Mouse (Mus musculus) lung, adult 2 months (tissue): ENCODE data around the gene Cyp39a1. TPM values are rescaled to one million over a fixed set of nuclear protein-coding genes. Genes with fewer than 3 reads are reported as not detected.

Experiments
- DNase-seq: peaks from one replicate; pipeline ENCODE4 v3.0.0; 2022
- H3K4me1 ChIP-seq: fragments of 200-500 bp; 2 replicates; pipeline ENCODE4 v1.6.1; 2011; ENCODE audit warnings: low read length; ENCODE audit not compliant: control insufficient read depth, insufficient read depth
- H3K4me3 ChIP-seq: fragments of 200-500 bp; replicated peaks from 2 replicates; pipeline ENCODE3; 2011; ENCODE audit warnings: low read depth, mild to moderate bottlenecking, control low read depth, low read length; ENCODE audit errors: extremely low read depth
- CTCF ChIP-seq: fragments of 200-500 bp; IDR thresholded peaks from 2 replicates; pipeline ENCODE4 v1.5.1; 2011; ENCODE audit warnings: mild to moderate bottlenecking, low read length, control low read depth; ENCODE audit not compliant: insufficient read depth
- POLR2A ChIP-seq: fragments of 200-500 bp; IDR thresholded peaks from 2 replicates; pipeline ENCODE4 v1.6.1; 2011; ENCODE audit warnings: low read depth, mild to moderate bottlenecking, control low read depth, low read length, borderline replicate concordance; ENCODE audit errors: extremely low read depth
- WGBS: fragments of 180-500 bp; shearing (Covaris S2); methylation state at CpG from one replicate; pipeline ENCODE4 v1.1.7; 2018; 5-methylcytosine and 5-hydroxymethylcytosine counted together
- polyA plus RNA-seq: library from polyadenylated mRNA; depleted of rRNA; stranded (reverse); fragments of >200 nt; gene quantifications from 2 replicates; pipeline ENCODE4 v1.2.3, GENCODE M21; 2012; rRNA removed

Cyp39a1 gene
- polyA plus RNA-seq, 1 experiment: 6.5 TPM

DNA sequence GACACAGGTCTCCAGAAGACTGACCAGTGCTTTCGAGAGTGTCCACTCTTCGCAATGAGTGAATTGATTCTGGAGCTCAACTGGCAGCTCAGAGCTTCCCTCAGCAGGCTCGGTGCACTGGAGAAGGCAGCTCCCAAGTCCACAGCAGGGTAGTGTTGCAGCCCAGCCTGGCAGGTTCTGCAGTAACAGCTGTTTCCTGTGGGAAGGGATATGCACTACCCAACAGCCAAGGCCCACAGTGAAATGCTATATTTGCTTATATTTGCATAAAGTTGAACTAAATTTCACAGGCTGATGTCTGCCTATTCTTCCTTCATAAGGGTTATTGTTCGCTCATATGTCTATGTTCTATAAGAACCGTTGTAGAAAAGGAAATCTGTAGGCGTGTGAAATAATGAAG lies 83.9 kb downstream of the Cyp39a1 start:
- no peak overlapping the region for H3K4me3 ChIP-seq
- TF ChIP-seq POLR2A (no peak), CTCF (no peak)
- 78% methylated on average over 6 of the region's 6 CpGs for WGBS

GRCm38 (mm10) chr17:43752811-43753210 lies 85.6 kb downstream of the Cyp39a1 start:
- TF ChIP-seq CTCF (no peak), POLR2A (no peak)
- Histone ChIP-seq H3K4me3 (no peak overlapping the region), H3K4me1 (no peaks in the 10 kb centered on the region; the same call in 1 of the 2 replicates)
- no peak for DNase-seq
- WGBS: 32% methylated on average over 1 of the region's 1 CpGs

More for the DNA sequence above, 83.9 kb downstream of the Cyp39a1 start:
- no peak for DNase-seq
- H3K4me1 ChIP-seq: no peaks in the 10 kb centered on the region

GRCm38 (mm10) chr17:43754687-43755086 lies 87.5 kb downstream of the Cyp39a1 start:
- TF ChIP-seq POLR2A (no peak), CTCF (no peak)
- 65% methylated on average over 5 of the region's 5 CpGs for WGBS
- Histone ChIP-seq H3K4me3 (no peak overlapping the region), H3K4me1 (peaks cover 2% of the 10 kb centered on the region; the same call in 1 of the 2 replicates)
- no peak for DNase-seq

DNA sequence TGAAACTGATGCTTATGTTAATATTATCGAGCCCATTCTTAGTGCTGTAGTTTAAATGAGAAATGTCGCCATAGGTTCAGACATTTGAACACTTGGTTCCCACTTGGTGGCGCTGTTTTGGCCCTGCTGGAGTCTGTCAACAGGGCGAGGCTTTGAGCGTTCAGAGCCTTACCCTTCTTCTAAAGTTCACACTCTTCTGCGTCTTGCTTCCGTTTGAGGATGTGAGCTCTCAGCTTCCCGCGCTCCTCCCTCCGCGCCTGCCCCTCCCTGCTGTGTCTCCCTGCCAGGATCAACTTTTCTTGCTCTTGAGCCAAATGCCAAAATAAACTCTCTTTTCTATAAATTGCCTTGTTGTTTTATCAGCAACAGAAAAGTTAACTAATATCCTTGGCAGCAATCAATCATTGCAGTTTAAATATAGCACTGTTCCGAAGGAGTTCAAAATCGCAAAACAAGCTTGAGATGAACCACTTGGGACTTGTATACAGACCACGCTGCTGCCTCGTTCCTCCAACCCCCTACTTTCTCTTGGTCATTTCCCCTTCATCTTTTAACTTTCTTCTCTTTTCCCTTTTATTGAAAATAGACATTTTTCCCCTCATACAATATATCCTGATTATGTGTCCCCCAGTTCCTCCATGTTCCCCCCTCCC lies 91.5 kb downstream of the Cyp39a1 start:
- TF ChIP-seq POLR2A (no peak), CTCF (peak; percentile 28; the same call in 1 of the 2 replicates)

DNA sequence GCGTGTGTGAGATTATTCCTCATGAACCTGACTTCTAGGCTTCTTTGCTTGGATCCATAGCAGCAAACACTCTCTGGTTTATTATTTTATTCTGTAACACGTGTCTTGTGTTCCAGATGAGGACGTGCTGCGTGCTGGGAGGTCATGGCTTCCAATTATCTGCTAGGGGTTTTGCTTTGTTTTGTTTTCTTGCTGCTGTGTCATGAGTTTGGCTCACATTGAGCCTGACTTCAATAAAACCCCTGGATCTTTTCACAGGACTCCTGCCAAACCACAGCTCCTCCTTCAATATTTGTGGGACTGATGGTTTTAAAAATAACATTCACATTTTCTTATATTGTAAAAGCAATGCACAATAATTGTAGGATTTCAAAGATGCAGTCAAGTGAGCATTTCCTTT lies 117.3 kb downstream of the Cyp39a1 start:
- DNase-seq: no peak
- no peak for TF ChIP-seq CTCF
- TF ChIP-seq POLR2A: no peak
- Histone ChIP-seq H3K4me1 (no peaks in the 10 kb centered on the region), H3K4me3 (no peak overlapping the region)
- 62% methylated on average over 4 of the region's 4 CpGs for WGBS

More for the DNA sequence above, 91.5 kb downstream of the Cyp39a1 start:
- peak; percentile 6 for DNase-seq
- 16% methylated on average over 15 of the region's 15 CpGs for WGBS
- Histone ChIP-seq H3K4me3 (no peak overlapping the region), H3K4me1 (peaks cover 2% of the 10 kb centered on the region; the same call in 1 of the 2 replicates)

DNA sequence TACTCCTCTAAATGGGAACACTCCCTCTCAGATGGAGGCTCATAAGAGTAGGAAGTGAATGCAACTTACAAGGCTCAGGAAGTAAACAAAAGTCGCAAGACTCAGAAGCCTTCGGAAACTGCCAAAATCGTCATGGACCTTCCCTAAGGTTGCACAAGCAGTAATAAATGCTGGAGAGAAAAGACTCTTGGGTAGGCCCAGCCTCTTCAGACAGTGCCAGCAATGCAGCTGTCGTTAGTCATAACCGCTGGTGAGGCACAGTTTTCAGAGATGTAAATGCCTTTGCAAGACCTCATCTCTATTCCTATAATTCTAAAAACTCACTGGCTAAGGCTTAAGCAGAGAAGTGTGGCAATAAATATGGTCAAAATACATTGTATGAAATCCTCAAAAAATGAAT lies 121.0 kb downstream of the Cyp39a1 start:
- no peak for DNase-seq
- no peaks in the 10 kb centered on the region for H3K4me1 ChIP-seq
- no peak for TF ChIP-seq CTCF
- no peak for TF ChIP-seq POLR2A
- H3K4me3 ChIP-seq: no peak overlapping the region
- 76% methylated on average over 5 of the region's 5 CpGs for WGBS

DNA sequence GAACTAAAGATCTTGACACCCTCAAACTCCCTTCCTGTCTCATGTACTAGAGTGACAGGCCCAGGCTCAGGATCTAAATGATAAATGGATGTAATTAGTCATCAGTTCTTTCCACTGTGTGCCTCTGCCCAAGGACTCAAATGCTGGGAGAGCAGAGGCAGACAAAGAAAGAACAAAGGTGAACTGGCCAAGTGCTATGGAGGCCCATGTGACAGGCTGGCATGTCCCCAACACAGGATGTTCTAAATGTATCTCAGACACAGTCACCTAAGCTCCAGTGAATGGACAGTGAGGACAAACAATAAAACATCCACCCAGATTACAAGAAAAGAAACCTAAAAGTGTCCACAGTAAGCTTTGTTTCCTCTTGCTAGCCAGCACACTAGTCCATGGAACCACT lies 122.2 kb downstream of the Cyp39a1 start:
- no peak overlapping the region for H3K4me3 ChIP-seq
- TF ChIP-seq CTCF: no peak
- TF ChIP-seq POLR2A: no peak
- DNase-seq: no peak

DNA sequence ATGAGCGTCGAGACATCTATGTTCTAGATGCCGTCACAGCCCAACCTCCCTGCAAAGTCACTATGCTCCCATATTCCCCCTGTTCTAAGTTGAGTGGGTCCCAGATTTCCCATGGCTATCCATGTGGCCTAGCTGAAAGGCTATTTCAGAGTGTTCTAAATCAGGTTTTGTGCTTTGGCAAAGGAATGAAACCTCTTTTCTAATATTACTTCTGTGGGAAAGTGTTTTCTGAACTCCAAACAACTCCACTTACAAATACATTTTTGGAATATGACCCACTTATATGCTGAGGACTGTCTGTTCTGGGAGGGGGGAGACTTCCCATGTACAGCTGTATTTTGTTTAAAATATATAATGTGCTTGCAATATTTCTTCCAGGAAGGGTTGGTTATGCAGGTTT lies 124.5 kb downstream of the Cyp39a1 start:
- Histone ChIP-seq H3K4me1 (no peaks in the 10 kb centered on the region), H3K4me3 (no peak overlapping the region)
- 98% methylated on average over 3 of the region's 3 CpGs for WGBS
- no peak for DNase-seq
- no peak for TF ChIP-seq POLR2A
- no peak for TF ChIP-seq CTCF

More for the DNA sequence above, 122.2 kb downstream of the Cyp39a1 start:
- H3K4me1 ChIP-seq: no peaks in the 10 kb centered on the region

DNA sequence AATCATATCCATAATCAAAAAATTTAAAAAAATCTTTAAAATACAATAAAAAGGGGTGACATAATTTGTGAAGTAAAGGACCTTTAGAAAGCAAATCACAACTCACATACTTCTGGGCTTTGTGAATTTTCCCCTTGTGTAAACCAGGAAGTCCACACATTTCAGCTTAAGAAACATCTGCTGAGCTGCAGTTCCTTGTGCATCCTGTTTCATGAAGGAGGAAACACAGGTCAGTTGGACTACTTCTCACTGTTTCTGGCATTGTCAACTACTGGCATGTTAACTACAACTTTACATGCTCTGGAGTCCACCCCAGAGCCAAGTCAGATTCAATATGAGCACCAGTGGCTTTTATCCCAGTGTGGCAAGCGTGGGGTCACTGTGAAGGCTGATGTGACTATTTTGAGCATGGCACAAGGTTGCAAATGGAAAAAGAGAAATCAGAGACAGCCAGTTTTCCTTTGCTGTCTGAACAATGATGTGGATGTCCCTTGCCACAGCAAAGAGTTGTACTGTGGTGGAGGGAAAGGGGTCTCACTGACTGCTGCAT lies 127.6 kb downstream of the Cyp39a1 start:
- WGBS: 30% methylated on average over 1 of the region's 1 CpGs
- TF ChIP-seq POLR2A (no peak), CTCF (no peak)
- no peaks in the 10 kb centered on the region for H3K4me1 ChIP-seq
- H3K4me3 ChIP-seq: no peak overlapping the region
- no peak for DNase-seq

Other genes starting within 250 kb of the Cyp39a1 start
- 0.04 and 0.61 TPM in 2 replicates for gene Mep1a, start 164.6 kb upstream of the Cyp39a1 start, polyA plus RNA-seq
- 1.6 and 1.7 TPM in 2 replicates for gene Ankrd66, start 123.8 kb upstream of the Cyp39a1 start, polyA plus RNA-seq
- gene Pla2g7, start 99.3 kb upstream of the Cyp39a1 start, polyA plus RNA-seq: 4.3 and 9.7 TPM in 2 replicates
- 0.13 TPM in 1 of 2 replicates, not detected in the other for gene Tdrd6, start 37.1 kb upstream of the Cyp39a1 start, polyA plus RNA-seq
- gene Slc25a27, start 211 bp upstream of the Cyp39a1 start, polyA plus RNA-seq: 3.5 and 4.3 TPM in 2 replicates
- gene Rcan2, start 133.9 kb downstream of the Cyp39a1 start, polyA plus RNA-seq: 11.4 and 19.4 TPM in 2 replicates